7 mouse cellular contexts compared by ENCODE assay signal in the genomic region with DNA sequence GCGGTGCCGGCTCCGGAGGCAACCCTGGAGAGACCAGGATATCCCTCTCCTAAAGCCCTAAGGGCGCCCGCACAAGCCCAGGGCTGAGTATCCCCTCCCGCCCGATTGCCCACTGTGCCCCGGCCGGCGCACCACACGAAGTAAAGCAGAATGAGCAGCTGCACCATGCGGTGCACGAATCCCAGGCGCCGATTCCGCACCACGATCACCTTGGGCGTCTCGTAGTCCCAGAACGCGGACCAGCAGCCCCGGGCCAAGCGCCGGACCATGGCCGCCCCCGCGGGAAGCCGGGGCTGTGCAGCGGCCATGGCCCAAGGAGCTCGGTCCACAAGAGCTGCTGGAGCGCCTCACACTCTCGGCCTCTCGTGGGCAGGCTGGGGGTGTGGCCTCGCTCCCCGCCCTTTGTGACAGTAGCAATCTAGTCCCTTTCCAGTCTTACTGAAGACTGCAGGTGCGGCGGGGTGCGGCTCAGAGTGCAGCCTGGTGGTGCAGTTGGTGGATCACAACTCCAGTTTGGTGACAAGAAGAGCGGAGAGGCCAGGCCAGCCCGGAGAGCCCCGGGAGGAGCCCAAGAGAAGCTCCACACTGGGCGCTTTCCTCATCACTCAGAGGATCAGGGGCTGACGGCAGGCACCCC. TPM values are rescaled to one million over a fixed set of nuclear protein-coding genes. Genes with fewer than 3 reads are reported as not detected.
DNase-seq lines count a peak whose midpoint lies in the region; ATAC-seq and TF ChIP-seq lines count a peak whose summit lies in the region.

A gene (minus strand): TSS at position 565 of the 637 bp plus-strand sequence.

- no peaks in the 10 kb centered on the region for H3K9me3 ChIP-seq in ES-E14 (ENCODE audit: control insufficient read depth, insufficient read depth, low read depth, low read length)
- no peaks in the 10 kb centered on the region for H3K9me3 ChIP-seq in forebrain, embryonic 12.5 days
- H3K9me3 ChIP-seq in hindbrain, embryonic 16.5 days (ENCODE audit: control insufficient read depth, low read length): no peaks in the 10 kb centered on the region
- no peaks in the 10 kb centered on the region for H3K9me3 ChIP-seq in midbrain, embryonic 15.5 days

- peaks cover 3% of the 10 kb centered on the region for H3K36me3 ChIP-seq in ES-E14 (ENCODE audit: control insufficient read depth, insufficient read depth, low read length, poor library complexity, severe bottlenecking)
- peaks cover 10% of the 10 kb centered on the region for H3K36me3 ChIP-seq in forebrain, embryonic 12.5 days (replicated peaks)
- no peaks in the 10 kb centered on the region for H3K36me3 ChIP-seq in hindbrain, embryonic 16.5 days (ENCODE audit: control insufficient read depth, insufficient read depth, low read length)
- H3K36me3 ChIP-seq in liver, adult 2 months (ENCODE audit: control insufficient read depth, insufficient read depth, low read length): no peaks in the 10 kb centered on the region
- H3K36me3 ChIP-seq in midbrain, embryonic 15.5 days (replicated peaks): no peaks in the 10 kb centered on the region

- H3K9ac ChIP-seq in ES-E14 (ENCODE audit: insufficient read depth, low read depth, low read length, poor library complexity, severe bottlenecking): peak within 1 kb of the TSS; percentile 48
- peak within 1 kb of the TSS; percentile 68 for H3K9ac ChIP-seq in forebrain, embryonic 12.5 days
- peak within 1 kb of the TSS; percentile 77 for H3K9ac ChIP-seq in hindbrain, embryonic 16.5 days (ENCODE audit: low read depth, low read length)
- H3K9ac ChIP-seq in liver, adult 2 months (ENCODE audit: low read depth, low read length): peak within 1 kb of the TSS; percentile 38
- peak within 1 kb of the TSS; percentile 51 for H3K9ac ChIP-seq in midbrain, embryonic 15.5 days

- 1% methylated on average over 43 of the region's 43 CpGs for WGBS in forebrain, embryonic 12.5 days
- WGBS in hindbrain, embryonic 16.5 days: 2% methylated on average over 42 of the region's 43 CpGs
- WGBS in liver, adult 2 months: 3% methylated on average over 43 of the region's 43 CpGs
- 2% methylated on average over 43 of the region's 43 CpGs for WGBS in midbrain, embryonic 15.5 days

- no peak for TF ChIP-seq POLR2A in liver, adult 2 months (IDR thresholded peaks at IDR 0.05; ENCODE audit: extremely low read depth, insufficient read depth, low read length)

- TF ChIP-seq CTCF in liver, adult 2 months (IDR thresholded peaks at IDR 0.05; ENCODE audit: low read depth, low read length): no peak

- peaks cover 6 to 14% of the 10 kb centered on the region in 2 experiments; a peak in 3 of 4 replicates for H3K4me1 ChIP-seq in ES-E14 (ENCODE audit: control insufficient read depth in 2 of 2, insufficient read depth in 2 of 2, low read length in 2 of 2, poor library complexity in 1 of 2)
- H3K4me1 ChIP-seq in forebrain, embryonic 12.5 days: peaks cover 12% of the 10 kb centered on the region
- peaks cover 7% of the 10 kb centered on the region; the same call in 1 of the 2 replicates for H3K4me1 ChIP-seq in hindbrain, embryonic 16.5 days (ENCODE audit: control insufficient read depth, insufficient read depth, low read depth, low read length)
- H3K4me1 ChIP-seq in liver, adult 2 months (ENCODE audit: control insufficient read depth, insufficient read depth, low read length): 0 out of 2 replicates have a peak, but pooled peaks cover 5% of the 10 kb centered on the region
- peaks cover 13% of the 10 kb centered on the region for H3K4me1 ChIP-seq in midbrain, embryonic 15.5 days

- H3K27ac ChIP-seq in ES-E14 (ENCODE audit: insufficient read depth, low read depth, low read length, poor library complexity, severe bottlenecking): no peak within 1 kb of the TSS
- H3K27ac ChIP-seq in forebrain, embryonic 12.5 days: no peak within 1 kb of the TSS
- H3K27ac ChIP-seq in hindbrain, embryonic 16.5 days (ENCODE audit: low read depth, low read length): no peak within 1 kb of the TSS
- H3K27ac ChIP-seq in liver, adult 2 months (replicated peaks; ENCODE audit: insufficient read depth, low read depth, low read length): no peak within 1 kb of the TSS
- no peak within 1 kb of the TSS for H3K27ac ChIP-seq in midbrain, embryonic 15.5 days

- in situ Hi-C loops in ES-E14 (cut with MboI; ENCODE audit: low sequenced_read_pairs in 2 of 2, unreplicated experiment in 2 of 2): no loop called here

- ATAC-seq in forebrain, embryonic 12.5 days (ENCODE audit: low FRiP score): peak; percentile 78
- ATAC-seq in hindbrain, embryonic 16.5 days: peak; percentile 79
- peak; percentile 79 for ATAC-seq in midbrain, embryonic 15.5 days (replicated peaks)

- H3K79me2 ChIP-seq in liver, adult 2 months (ENCODE audit: control insufficient read depth, insufficient read depth, low read length): no peaks in the 10 kb centered on the region

- no peak for DNase-seq in ES-E14 (ENCODE audit: low read depth, low spot score)
- peak; percentile 76 for DNase-seq in adrenal gland, postnatal 10 days
- DNase-seq in liver, adult 2 months (ENCODE audit: extremely low read depth, low read depth, low spot score): peak; percentile 9
- peak; percentile 61 for DNase-seq in urinary bladder, postnatal 14 days (ENCODE audit: low spot score)

- peaks cover 42% of the 10 kb centered on the region for H3K27me3 ChIP-seq in forebrain, embryonic 12.5 days
- H3K27me3 ChIP-seq in hindbrain, embryonic 16.5 days (replicated peaks; ENCODE audit: control insufficient read depth, insufficient read depth, low read length): peaks cover 3% of the 10 kb centered on the region
- peaks cover 11% of the 10 kb centered on the region for H3K27me3 ChIP-seq in liver, adult 2 months (ENCODE audit: control insufficient read depth, insufficient read depth, low read length)
- peaks cover 11% of the 10 kb centered on the region for H3K27me3 ChIP-seq in midbrain, embryonic 15.5 days (replicated peaks)

- H3K4me2 ChIP-seq in forebrain, embryonic 12.5 days: peak within 1 kb of the TSS; percentile 92
- peak within 1 kb of the TSS; percentile 98 for H3K4me2 ChIP-seq in hindbrain, embryonic 16.5 days (ENCODE audit: low read length)
- peak within 1 kb of the TSS; percentile 94 for H3K4me2 ChIP-seq in midbrain, embryonic 15.5 days

- H3K4me3 ChIP-seq in ES-E14 (ENCODE audit: insufficient read depth in 1 of 2, low read depth in 1 of 2, low read length in 2 of 2, poor library complexity in 1 of 2, severe bottlenecking in 1 of 2): peak within 1 kb of the TSS; percentile 59 to 68
- peak within 1 kb of the TSS; percentile 54 for H3K4me3 ChIP-seq in forebrain, embryonic 12.5 days (replicated peaks)
- peak within 1 kb of the TSS; percentile 63 for H3K4me3 ChIP-seq in hindbrain, embryonic 16.5 days (ENCODE audit: low read length)
- peak within 1 kb of the TSS; percentile 33; the same call in 1 of the 2 replicates for H3K4me3 ChIP-seq in liver, adult 2 months (ENCODE audit: insufficient read depth, low read depth, low read length)
- H3K4me3 ChIP-seq in midbrain, embryonic 15.5 days: peak within 1 kb of the TSS; percentile 50

TF ChIP-seq in ES-E14, 5 proteins besides CTCF, POLR2A, EP300 and RAD21:
- no peak for TF ChIP-seq MAFK (IDR thresholded peaks at IDR 0.05; ENCODE audit: insufficient read depth, low read depth, low read length)
- no peak for TF ChIP-seq CHD2 (IDR thresholded peaks at IDR 0.05; ENCODE audit: low read depth, low read length)
- no peak for TF ChIP-seq HCFC1 (IDR thresholded peaks at IDR 0.05; ENCODE audit: borderline replicate concordance, insufficient read depth, low read length)
- no peak for TF ChIP-seq ZC3H11A (IDR thresholded peaks at IDR 0.05; ENCODE audit: borderline replicate concordance, low read depth, low read length)
- TF ChIP-seq ZNF384 (IDR thresholded peaks at IDR 0.05; ENCODE audit: low read depth, low read length): no peak

RNA-seq across cellular contexts. Expression of the gene that starts here (rescaled TPM):
- 1.3 and 2.2 TPM in 2 replicates for total RNA-seq in ES-E14 (2012; rRNA removed)
- under 1 TPM; 0.63 to 0.97 TPM for total RNA-seq in adrenal gland, postnatal 10 days (2021)
- polyA plus RNA-seq in forebrain, embryonic 12.5 days (2016; fragmentation: Nextera tagmentation; extraction: Ambion mirVana): 1.8 and 1.9 TPM in 2 replicates
- 13.0 and 15.5 TPM in 2 replicates for polyA plus RNA-seq in hindbrain, embryonic 16.5 days (2015; fragmentation: Nextera tagmentation; extraction: Ambion mirVana)
- not detected in 2 replicates for total RNA-seq in liver, adult 2 months (2014; rRNA removed)
- polyA plus RNA-seq in liver, adult 2 months (2012; rRNA removed): 0.07 TPM in 1 of 2 replicates, not detected in the other
- 7.7 and 8.4 TPM in 2 replicates for polyA plus RNA-seq in midbrain, embryonic 15.5 days (2015; fragmentation: Nextera tagmentation; extraction: Ambion mirVana)

Comparison
In these comparisons a context has a peak if more than half of its experiments do, and no peak if none do; other contexts are left out.
1. Peak in DNase-seq in adrenal gland, postnatal 10 days; RNA of the gene not detected or under 1 TPM.
2. Peak in DNase-seq, H3K4me3 ChIP-seq and H3K9ac ChIP-seq in liver, adult 2 months; RNA of the gene not detected or under 1 TPM.